Mouse (Mus musculus) B cell, adult 2 months (primary cell): ENCODE results near the gene Sptbn1.

ENCODE experiments used
- DNase-seq, 2 experiments: peaks; one replicate each; pipeline ENCODE4 v3.0.0; 2022

Gene Sptbn1

DNA sequence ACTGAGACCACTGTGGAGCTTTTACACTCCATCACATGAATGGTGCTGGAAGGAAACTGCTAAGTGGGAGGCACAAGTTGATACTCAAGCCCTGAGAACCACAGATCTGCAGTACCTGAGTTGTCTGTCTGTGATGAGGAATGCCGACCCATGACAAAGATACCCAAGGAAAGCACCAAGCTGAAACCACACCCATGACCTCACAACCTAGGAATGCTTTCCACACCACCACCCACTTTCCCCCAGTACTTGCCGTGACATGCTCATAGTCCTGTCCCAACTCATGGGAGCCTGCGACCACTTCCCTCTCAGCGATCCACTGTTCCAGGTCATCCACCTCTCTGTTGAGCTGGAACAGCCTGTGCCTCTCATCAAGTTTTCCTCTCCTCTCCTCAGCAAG is 149.9 kb downstream of the Sptbn1 start:
- no peak for DNase-seq

DNA sequence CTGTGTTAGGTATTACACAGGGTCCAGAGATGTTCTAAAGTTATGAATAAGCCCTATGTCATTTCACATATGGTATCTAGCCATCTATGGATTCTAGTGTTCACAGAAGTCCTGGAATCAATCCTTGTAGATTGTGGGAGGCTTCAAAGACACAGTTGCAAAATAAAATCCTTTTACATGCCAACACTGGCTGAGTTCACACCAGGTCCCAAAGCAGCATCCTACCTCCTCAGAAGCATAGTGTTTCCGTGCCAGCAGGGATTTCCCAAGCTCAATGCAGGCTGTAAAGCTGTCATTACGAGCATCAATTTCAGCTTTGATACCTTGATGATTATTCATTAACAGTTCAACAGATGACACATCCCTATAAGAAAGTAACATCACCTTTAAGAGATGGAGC is 154.3 kb downstream of the Sptbn1 start:
- DNase-seq = no peak

DNA sequence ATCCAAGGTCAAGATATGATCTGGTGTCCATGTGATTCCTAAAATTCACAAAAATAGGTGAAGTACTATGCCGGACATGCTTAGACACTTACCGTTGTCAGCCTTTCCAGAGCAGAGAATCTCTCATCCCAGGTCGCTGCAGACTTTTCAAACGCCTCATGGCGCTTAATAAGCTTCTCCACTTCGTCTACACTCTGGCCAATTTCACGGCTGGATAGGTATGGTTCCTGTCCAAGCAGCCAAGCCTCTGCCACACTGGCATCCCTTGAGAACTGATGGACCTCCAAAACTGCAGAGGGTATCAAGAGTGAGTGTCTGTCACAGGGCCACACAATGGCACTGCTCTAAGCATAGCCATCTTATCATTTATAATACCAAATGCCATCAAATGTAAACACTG is 157.3 kb downstream of the Sptbn1 start:
- DNase-seq = no peak

DNA sequence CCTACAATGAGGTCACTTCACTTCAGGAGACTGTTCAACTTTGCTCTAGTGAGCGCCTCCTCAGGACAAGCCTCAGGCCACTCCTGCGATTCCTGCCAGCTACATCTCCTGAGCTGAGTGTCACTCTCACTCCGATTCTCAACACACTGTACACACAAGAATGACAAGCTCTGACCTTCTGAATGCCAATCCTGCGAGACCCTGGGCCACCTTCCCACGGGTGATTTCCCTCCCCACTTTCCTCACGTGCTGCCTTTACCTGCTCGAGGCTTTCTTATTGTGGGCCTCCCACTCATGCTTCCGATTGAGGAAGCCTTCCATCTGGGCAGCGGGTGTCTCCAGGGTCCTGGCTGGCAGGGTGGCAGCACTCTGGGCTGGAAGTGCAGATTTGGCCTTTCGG is 163.8 kb downstream of the Sptbn1 start:
- DNase-seq = no peak

DNA sequence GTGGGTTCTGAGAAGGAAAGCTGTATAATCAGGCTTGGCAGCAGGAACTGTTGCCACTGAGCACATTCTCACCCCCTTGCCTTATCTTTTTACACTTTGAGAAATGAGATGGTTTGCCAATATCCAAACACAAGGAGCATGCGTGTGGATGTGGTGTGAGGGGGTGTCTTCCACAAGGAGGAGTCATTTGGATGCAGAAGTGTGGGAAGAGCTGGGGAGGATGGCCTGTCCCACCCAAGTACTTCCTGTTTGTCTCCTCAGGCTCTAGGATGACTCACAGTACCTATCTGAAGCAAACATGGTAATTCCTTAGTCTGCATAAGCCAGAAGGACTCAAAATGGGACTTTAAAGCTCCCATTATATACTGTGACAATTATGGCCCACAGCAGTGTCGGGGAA is 165.4 kb downstream of the Sptbn1 start:
- DNase-seq = no peak

DNA sequence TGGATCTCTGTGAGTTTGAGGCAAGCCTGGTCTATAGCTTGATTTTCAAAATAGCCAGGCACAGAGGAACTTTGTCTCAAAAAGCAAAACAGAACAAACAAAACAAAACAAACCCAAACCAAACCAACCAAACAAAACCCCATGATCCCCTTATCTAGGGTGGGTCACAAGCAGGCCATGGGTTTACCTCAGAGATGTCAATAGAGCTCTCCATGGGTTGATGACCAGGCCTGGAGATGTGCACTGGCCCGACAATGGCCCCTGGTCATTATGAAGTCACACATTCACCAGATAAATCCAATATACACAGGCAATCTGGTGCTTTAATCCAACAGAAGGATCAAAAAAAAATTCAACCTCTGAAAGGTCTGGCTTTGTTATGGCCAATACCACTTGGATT is 166.2 kb downstream of the Sptbn1 start:
- no peak for DNase-seq

DNA sequence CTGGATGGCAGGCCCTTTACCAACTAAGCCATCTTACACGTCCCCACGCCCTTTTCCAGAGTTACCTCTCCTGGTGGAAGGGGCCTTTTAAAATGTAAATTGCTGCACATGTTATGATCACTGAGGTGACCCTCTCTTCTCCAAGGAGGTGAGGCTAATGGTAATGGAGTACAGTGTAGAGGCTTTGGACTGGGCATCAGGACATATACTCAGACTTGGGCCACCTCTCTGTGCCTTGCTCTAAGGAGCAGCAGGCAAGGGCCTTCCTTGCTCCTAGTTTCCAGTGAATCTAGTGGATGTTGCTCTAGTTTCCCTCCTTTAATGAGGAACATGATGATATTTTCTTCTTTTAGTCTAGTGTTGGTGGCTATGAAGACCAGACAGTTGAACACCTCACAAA is 166.8 kb downstream of the Sptbn1 start:
- DNase-seq = no peak

DNA sequence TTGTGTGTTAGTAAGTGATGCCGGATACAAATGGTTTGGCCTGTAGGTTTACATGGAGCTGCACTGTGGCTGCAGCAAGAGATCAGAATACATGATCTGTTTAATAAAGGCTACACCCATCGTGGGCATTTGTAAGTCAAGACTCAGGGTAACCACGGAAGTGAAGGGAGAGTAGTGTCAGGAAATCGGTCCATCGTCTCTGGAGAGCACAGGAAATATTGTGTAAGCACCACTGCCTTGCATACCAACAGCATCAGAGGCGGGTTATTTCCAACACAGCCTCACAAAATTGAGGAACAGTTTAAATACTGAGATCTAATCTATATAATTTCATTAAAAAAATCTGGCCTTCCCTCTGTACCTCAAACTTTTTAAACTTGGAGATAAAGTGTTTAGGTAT is 168.1 kb downstream of the Sptbn1 start:
- DNase-seq = no peak

DNA sequence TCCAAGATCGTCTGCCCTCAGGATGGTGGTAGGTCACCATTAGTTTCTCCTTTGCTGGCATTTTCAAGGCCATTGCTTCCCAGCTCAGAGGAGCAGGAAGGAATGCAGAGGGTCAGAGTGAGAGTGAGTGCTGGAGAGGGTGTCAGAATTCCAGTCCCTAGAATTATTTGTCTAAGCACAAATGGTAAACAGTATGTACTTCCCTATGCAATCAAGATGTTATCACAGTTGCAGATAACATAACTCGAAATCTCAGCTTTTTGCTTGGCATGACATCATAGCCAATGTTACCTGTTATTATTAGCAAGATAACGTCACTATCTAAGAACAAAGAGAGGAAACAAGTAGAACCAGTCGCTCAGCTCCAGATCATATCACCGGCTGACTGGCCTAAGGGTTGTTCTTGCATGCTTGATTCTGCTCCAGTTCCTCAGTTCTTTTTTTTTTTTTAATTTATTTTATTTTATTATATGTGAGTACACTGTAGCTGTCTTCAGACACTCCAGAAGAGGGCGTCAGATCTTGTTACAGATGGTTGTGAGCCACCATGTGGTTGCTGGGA is 172.7 kb downstream of the Sptbn1 start:
- no peak for DNase-seq

DNA sequence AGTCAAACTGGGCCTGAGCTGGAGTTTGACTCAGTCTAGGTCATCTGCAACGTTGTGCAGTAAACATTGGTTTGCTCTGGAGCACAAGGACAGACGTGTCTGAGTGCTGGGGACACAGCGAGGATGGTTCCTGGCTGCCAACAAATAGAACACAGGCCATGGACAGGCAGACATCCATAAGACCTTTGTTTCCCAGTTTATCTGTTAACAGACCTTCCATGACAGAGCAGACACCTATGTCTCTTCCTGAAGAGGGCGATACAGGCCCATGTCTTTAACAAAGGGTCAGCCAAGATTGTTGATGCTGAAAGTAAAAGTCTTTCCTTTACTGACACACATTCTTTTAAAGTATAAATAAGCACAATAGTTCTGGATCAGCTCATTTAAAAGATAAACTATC is 176.1 kb downstream of the Sptbn1 start:
- DNase-seq = peak; percentile 20 to 45

DNA sequence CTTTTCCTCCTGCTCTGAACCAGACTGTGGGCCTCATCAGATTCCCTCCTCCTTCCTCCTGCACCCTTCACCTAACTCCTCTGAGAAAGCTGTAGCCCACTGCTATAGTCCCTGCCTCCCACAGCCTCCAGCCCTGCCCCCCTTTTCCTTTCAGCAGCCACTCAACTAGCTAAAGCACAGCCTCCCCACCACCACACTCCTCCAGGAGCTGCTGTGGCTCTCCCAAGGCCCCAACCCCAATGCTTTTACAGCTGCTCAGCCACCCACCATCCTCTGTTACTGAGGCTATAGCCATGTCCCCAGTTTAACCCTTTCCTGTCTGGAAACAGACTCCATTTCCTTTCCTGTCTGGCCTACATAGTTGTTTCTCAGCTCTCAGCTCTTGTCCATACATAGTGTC is 182.9 kb downstream of the Sptbn1 start:
- DNase-seq = no peak

DNA sequence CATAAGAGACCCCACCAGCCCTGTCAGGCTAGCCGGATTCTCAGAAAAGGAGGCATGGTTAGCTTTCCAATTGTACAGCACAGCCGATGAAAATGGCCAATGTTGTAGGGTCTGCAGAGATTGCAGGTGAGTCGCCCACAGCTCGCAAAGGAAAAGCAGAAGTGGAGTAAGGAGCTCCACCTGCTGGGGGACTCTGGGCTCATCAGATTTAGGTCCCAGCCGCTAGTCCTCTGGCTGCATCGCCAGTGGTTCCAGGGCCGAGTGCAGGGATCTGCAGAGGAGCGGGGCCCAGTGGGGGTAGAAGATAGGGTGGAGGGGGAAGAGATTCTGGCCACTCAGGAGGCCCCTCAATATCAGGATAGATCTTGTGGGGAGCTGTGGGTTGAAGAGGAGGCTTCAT is 210.7 kb downstream of the Sptbn1 start:
- no peak for DNase-seq
